Mouse (Mus musculus) liver, postnatal 0 days (tissue): ENCODE data around the gene Vps39.

Source experiments
- CTCF ChIP-seq: sonication (generic); IDR thresholded peaks from 2 replicates; pipeline ENCODE4 v1.5.1; 2016; ENCODE audit warnings: antibody characterized with exemption, low read depth
- EP300 ChIP-seq: IDR thresholded peaks from 2 replicates; pipeline ENCODE4 v1.6.1; 2016; ENCODE audit warnings: antibody characterized with exemption, low read depth, mild to moderate bottlenecking

DNA sequence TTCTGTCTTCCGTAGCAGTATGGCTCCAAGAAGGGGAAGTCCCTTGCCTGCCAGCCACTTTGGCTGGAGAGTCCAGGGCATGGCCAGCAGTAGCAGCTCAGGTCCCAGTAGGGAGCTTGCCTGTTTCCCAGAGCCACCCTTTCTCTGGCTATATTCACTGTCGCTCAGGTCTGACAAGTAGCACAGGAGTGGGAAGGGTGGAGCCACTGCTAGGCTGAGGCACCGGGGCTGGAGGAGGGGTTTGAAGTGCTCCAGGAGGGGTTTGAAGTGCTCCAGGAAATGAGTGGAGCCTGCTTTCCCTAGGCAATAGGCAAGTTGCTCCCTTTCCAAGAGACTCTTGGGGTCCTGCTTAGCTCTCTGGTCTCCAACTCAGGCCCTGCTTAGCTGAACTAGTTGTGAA, 39.0 kb downstream of the Vps39 start, which contains the start of gene Pla2g4f:
- no peak for TF ChIP-seq CTCF
- TF ChIP-seq EP300, result no peak
